Mouse (Mus musculus) stomach, postnatal 0 days (tissue): Measurements from ENCODE around the gene Ahcyl1. TPM values are rescaled to one million over a fixed set of nuclear protein-coding genes. Genes with fewer than 3 reads are reported as not detected.

Experiments
- ATAC-seq: fragments of 200-750 bp; cut with Nextera tagmentation; 2 replicates; pipeline ENCODE4 v1.8.0; 2017; ENCODE audit not compliant: low FRiP score, low TSS enrichment
- DNase-seq: peaks from one replicate; pipeline ENCODE4 v3.0.0-alpha.2; 2016; ENCODE audit warnings: low spot score
- H3K27ac ChIP-seq: fragments of 300-500 bp; sonication (generic); replicated peaks from 2 replicates; pipeline ENCODE4 v1.5.1; 2014; ENCODE audit warnings: mild to moderate bottlenecking, control low read depth
- H3K27me3 ChIP-seq: fragments of 300-500 bp; sonication (generic); 2 replicates; pipeline ENCODE4 v1.6.1; 2014; ENCODE audit warnings: low read length; ENCODE audit not compliant: control insufficient read depth, insufficient read depth
- H3K36me3 ChIP-seq: fragments of 300-500 bp; sonication (generic); 2 replicates; pipeline ENCODE4 v1.6.1; 2014; ENCODE audit warnings: low read length, mixed read lengths; ENCODE audit not compliant: control insufficient read depth, insufficient read depth
- H3K4me1 ChIP-seq: fragments of 300-500 bp; sonication (generic); replicated peaks from 2 replicates; pipeline ENCODE4 v1.6.1; 2014; ENCODE audit warnings: antibody characterized with exemption; ENCODE audit not compliant: control insufficient read depth, insufficient read depth
- H3K4me2 ChIP-seq: fragments of 300-500 bp; sonication (generic); replicated peaks from 2 replicates; pipeline ENCODE4 v1.6.1; 2014; ENCODE audit warnings: low read depth, mild to moderate bottlenecking, control low read depth, moderate library complexity
- H3K4me3 ChIP-seq: fragments of 300-500 bp; sonication (generic); 2 replicates; pipeline ENCODE4 v1.5.1; 2014; ENCODE audit warnings: low read depth, low read length, control low read depth
- H3K9ac ChIP-seq: fragments of 300-500 bp; sonication (generic); 2 replicates; pipeline ENCODE4 v1.6.1; 2014; ENCODE audit warnings: mild to moderate bottlenecking, low read length, control low read depth, mixed read lengths
- H3K9me3 ChIP-seq: fragments of 300-500 bp; sonication (generic); 2 replicates; pipeline ENCODE4 v1.6.1; 2016; ENCODE audit warnings: low read length; ENCODE audit not compliant: control insufficient read depth
- CTCF ChIP-seq: IDR thresholded peaks from 2 replicates; pipeline ENCODE4 v1.5.1; 2016; ENCODE audit warnings: antibody characterized with exemption, low read depth, mild to moderate bottlenecking, moderate library complexity
- EP300 ChIP-seq: optimal IDR thresholded peaks from 2 replicates; pipeline ENCODE3; 2016; ENCODE audit warnings: antibody characterized with exemption
- WGBS: fragments of 180-500 bp; shearing (Covaris S2); extraction: QIAGEN DNeasy Blood & Tissue Kit; methylation state at CpG from one replicate; pipeline ENCODE4 v1.1.7; 2014; 5-methylcytosine and 5-hydroxymethylcytosine counted together
- polyA plus RNA-seq: library from polyadenylated mRNA; unstranded; fragments of >200 nt; fragmentation: Nextera tagmentation; extraction: Ambion mirVana; gene quantifications from 2 replicates; pipeline ENCODE4 v1.2.1, GENCODE M21; 2015

Gene Ahcyl1
- polyA plus RNA-seq, 1 experiment from 2014 or later, result 39.8 TPM

- no peak overlapping the region for H3K9ac ChIP-seq
- DNase-seq (no peak), ATAC-seq (no peak)
- H3K9me3 ChIP-seq, result no peaks in the 10 kb centered on the region
- no peaks in the 10 kb centered on the region for H3K27me3 ChIP-seq
- H3K36me3 ChIP-seq, result peaks cover 49% of the 10 kb centered on the region
- H3K4me2 ChIP-seq, result no peak overlapping the region
- TF ChIP-seq EP300 (no peak), CTCF (no peak)
- H3K4me1 ChIP-seq, result no peaks in the 10 kb centered on the region
- WGBS, result 57% methylated on average over 4 of the region's 4 CpGs
- H3K4me3 ChIP-seq, result no peak overlapping the region
- H3K27ac ChIP-seq, result no peak overlapping the region
Observed at GRCm38 (mm10) chr3:107670500-107670899, 25.9 kb downstream of the Ahcyl1 start.

- no peaks in the 10 kb centered on the region for H3K27me3 ChIP-seq
- H3K36me3 ChIP-seq, result peaks cover 47% of the 10 kb centered on the region
- no peaks in the 10 kb centered on the region for H3K9me3 ChIP-seq
- DNase-seq (no peak), ATAC-seq (no peak)
- no peaks in the 10 kb centered on the region for H3K4me1 ChIP-seq
- H3K4me3 ChIP-seq, result no peak overlapping the region
- TF ChIP-seq CTCF (no peak), EP300 (no peak)
- 70% methylated on average over 7 of the region's 7 CpGs for whole genome bisulfite sequencing
- no peak overlapping the region for H3K9ac ChIP-seq
- no peak overlapping the region for H3K27ac ChIP-seq
- H3K4me2 ChIP-seq, result no peak overlapping the region
Observed at GRCm38 (mm10) chr3:107668786-107669185, 27.6 kb downstream of the Ahcyl1 start.

- no peaks in the 10 kb centered on the region for H3K27me3 ChIP-seq
- no peak overlapping the region for H3K4me2 ChIP-seq
- H3K27ac ChIP-seq, result no peak overlapping the region
- H3K36me3 ChIP-seq, result peaks cover 40% of the 10 kb centered on the region
- H3K9ac ChIP-seq, result no peak overlapping the region
- no peaks in the 10 kb centered on the region for H3K4me1 ChIP-seq
- TF ChIP-seq EP300, result no peak
- TF ChIP-seq CTCF, result no peak
- no peak overlapping the region for H3K4me3 ChIP-seq
- no peak for ATAC-seq
- 67% methylated on average over 6 of the region's 6 CpGs for WGBS
- no peaks in the 10 kb centered on the region for H3K9me3 ChIP-seq
- DNase-seq, result no peak
Observed at GRCm38 (mm10) chr3:107667426-107667825, 28.9 kb downstream of the Ahcyl1 start.

- Histone ChIP-seq H3K4me3 (no peak overlapping the region), H3K27ac (no peak overlapping the region), H3K9me3 (no peaks in the 10 kb centered on the region), H3K27me3 (no peaks in the 10 kb centered on the region), H3K9ac (no peak overlapping the region), H3K36me3 (peaks cover 35% of the 10 kb centered on the region), H3K4me2 (no peak overlapping the region), H3K4me1 (no peaks in the 10 kb centered on the region)
- 96% methylated on average over 1 of the region's 1 CpGs for WGBS
- DNase-seq (no peak), ATAC-seq (no peak)
- no peak for TF ChIP-seq CTCF
- TF ChIP-seq EP300, result no peak
Observed at GRCm38 (mm10) chr3:107664641-107665040, 31.7 kb downstream of the Ahcyl1 start.

- Histone ChIP-seq H3K4me3 (no peak overlapping the region), H3K27ac (no peak overlapping the region), H3K9ac (no peak overlapping the region), H3K4me2 (no peak overlapping the region), H3K36me3 (0 out of 2 replicates have a peak, but pooled peaks cover 4% of the 10 kb centered on the region), H3K9me3 (no peaks in the 10 kb centered on the region), H3K27me3 (no peaks in the 10 kb centered on the region), H3K4me1 (no peaks in the 10 kb centered on the region)
- no peak for ATAC-seq
- TF ChIP-seq EP300 (no peak), CTCF (peak; percentile 58)
- 80% methylated on average over 1 of the region's 1 CpGs for WGBS
- DNase-seq, result no peak
Observed at GRCm38 (mm10) chr3:107659000-107659399, 37.4 kb downstream of the Ahcyl1 start.

GRCm38 (mm10) chr3:107656888-107657287, 39.5 kb downstream of the Ahcyl1 start:
- no peaks in the 10 kb centered on the region for H3K4me1 ChIP-seq
- H3K27me3 ChIP-seq, result no peaks in the 10 kb centered on the region
- H3K36me3 ChIP-seq, result 0 out of 2 replicates have a peak, but pooled peaks cover 4% of the 10 kb centered on the region
- peak; percentile 21 for DNase-seq
- peak; percentile 55; the same call in 1 of the 2 replicates for ATAC-seq
- H3K4me2 ChIP-seq, result no peak overlapping the region
- WGBS, result 62% methylated on average over 4 of the region's 4 CpGs
- no peak overlapping the region for H3K4me3 ChIP-seq
- no peak overlapping the region for H3K27ac ChIP-seq
- TF ChIP-seq EP300 (no peak), CTCF (no peak)
- no peak overlapping the region for H3K9ac ChIP-seq
- no peaks in the 10 kb centered on the region for H3K9me3 ChIP-seq
